Mouse (Mus musculus) heart, postnatal 0 days (tissue): ENCODE measurements at regions not wholly inside any gene's neighbourhood (a gene's known extent, or its start where the extent isn't known, plus 50 kb on each side); places are given as distances from the start of the nearest gene placed in this dataset.

Experiments used
- CTCF ChIP-seq: IDR thresholded peaks from 2 replicates; pipeline ENCODE4 v1.5.1; 2016; ENCODE audit warnings: antibody characterized with exemption, control low read depth, low read depth
- EP300 ChIP-seq: IDR thresholded peaks from 2 replicates; pipeline ENCODE4 v1.6.1; 2016; ENCODE audit warnings: antibody characterized with exemption, low read depth

DNA sequence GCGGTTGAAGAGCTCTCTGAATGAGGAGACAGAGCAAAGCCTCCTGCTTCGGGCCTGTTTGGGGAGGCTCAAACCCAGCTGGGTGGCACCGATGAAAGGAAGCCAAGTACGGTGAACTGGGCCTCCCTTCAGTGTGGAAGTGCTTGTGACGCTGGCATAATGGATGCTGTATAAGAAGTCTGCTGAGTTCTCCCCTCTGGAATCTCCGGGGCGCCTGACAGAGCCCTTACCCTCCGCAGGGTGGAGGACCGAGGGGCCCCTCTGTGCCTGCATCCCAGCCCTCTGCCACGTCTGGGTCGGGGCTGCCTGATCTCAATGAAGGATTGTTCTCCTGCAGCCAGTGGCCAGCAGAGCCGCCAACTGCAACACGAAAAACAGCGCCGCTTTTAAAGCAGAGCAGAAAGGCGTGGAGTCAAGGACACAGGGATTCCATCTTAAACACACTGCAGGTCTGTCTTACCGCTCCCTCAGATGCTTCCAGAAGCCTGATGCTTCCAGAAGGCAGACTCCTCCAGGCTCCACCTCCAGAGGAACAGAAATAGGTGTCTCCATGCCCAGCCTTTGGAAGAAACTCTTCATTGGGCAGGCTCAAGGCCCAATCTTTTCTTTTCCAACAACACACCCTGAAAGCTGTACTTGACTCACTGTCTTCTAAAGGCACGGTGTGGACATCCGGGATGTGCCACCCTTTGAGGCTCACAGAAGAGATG lies 71.1 kb upstream of the Fndc3b start:
- no peak for TF ChIP-seq EP300
- no peak for TF ChIP-seq CTCF
